Mouse (Mus musculus): ENCODE results near the gene Gm28048. TPM values are rescaled to one million over a fixed set of nuclear protein-coding genes. Genes with fewer than 3 reads are reported as not detected.

Gm28048 gene
- total and polyA plus RNA-seq, 2 experiments, result 13.0 TPM; not detected in 1

GRCm38 (mm10) chr11:22876680-22877330, 105.1 kb downstream of the Gm28048 start:
- no peak for DNase-seq (ENCODE audit: extremely low read depth, low read depth, low spot score)
- 98% methylated on average over 3 of the region's 3 CpGs for whole genome bisulfite sequencing
- Histone ChIP-seq H3K27ac (replicated peaks; ENCODE audit: insufficient read depth, low read depth, low read length) (no peak overlapping the region), H3K79me2 (ENCODE audit: control insufficient read depth, insufficient read depth, low read length) (no peaks in the 10 kb centered on the region), H3K27me3 (ENCODE audit: control insufficient read depth, insufficient read depth, low read length) (no peaks in the 10 kb centered on the region), H3K36me3 (ENCODE audit: control insufficient read depth, insufficient read depth, low read length) (no peaks in the 10 kb centered on the region), H3K9ac (ENCODE audit: low read depth, low read length) (no peak overlapping the region), H3K4me3 (ENCODE audit: insufficient read depth, low read depth, low read length) (no peak overlapping the region), H3K4me1 (ENCODE audit: control insufficient read depth, insufficient read depth, low read length) (peaks cover 4% of the 10 kb centered on the region; the same call in 1 of the 2 replicates)
- TF ChIP-seq POLR2A (IDR thresholded peaks at IDR 0.05; ENCODE audit: extremely low read depth, insufficient read depth, low read length) (no peak), CTCF (IDR thresholded peaks at IDR 0.05; ENCODE audit: low read depth, low read length) (no peak)

GRCm38 (mm10) chr11:22875279-22875678, 106.6 kb downstream of the Gm28048 start:
- Histone ChIP-seq H3K36me3 (ENCODE audit: control insufficient read depth, insufficient read depth, low read length) (no peaks in the 10 kb centered on the region), H3K27me3 (ENCODE audit: control insufficient read depth, insufficient read depth, low read length) (no peaks in the 10 kb centered on the region), H3K27ac (replicated peaks; ENCODE audit: insufficient read depth, low read depth, low read length) (no peak overlapping the region), H3K9ac (ENCODE audit: low read depth, low read length) (no peak overlapping the region), H3K4me3 (ENCODE audit: insufficient read depth, low read depth, low read length) (no peak overlapping the region), H3K79me2 (ENCODE audit: control insufficient read depth, insufficient read depth, low read length) (no peaks in the 10 kb centered on the region), H3K4me1 (ENCODE audit: control insufficient read depth, insufficient read depth, low read length) (peaks cover 4% of the 10 kb centered on the region; the same call in 1 of the 2 replicates)
- WGBS, result 94% methylated on average over 4 of the region's 4 CpGs
- no peak for TF ChIP-seq CTCF (IDR thresholded peaks at IDR 0.05; ENCODE audit: low read depth, low read length)
- TF ChIP-seq POLR2A (IDR thresholded peaks at IDR 0.05; ENCODE audit: extremely low read depth, insufficient read depth, low read length), result no peak
- no peak for DNase-seq (ENCODE audit: extremely low read depth, low read depth, low spot score)

DNA sequence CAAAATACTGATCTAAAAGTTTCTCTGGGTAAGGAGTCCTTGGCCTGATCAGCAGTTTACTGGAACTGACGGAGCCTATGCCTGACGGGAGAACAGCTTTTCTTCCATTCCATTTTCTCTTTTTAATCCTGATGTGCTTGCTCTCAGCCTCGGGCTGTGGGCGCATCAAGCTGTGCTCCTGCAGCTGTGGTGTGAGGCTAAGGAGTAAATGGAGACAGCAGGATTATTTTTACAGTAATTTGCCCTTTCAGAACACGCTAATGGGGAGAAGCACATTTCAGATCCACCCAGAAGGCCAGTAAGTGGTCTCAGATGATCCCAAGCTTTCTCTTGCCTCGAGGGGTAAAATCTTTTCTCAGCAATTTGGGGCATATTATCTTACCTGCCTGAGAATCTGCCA, 107.1 kb downstream of the Gm28048 start:
- Histone ChIP-seq H3K4me1 (ENCODE audit: control insufficient read depth, insufficient read depth, low read length) (peaks cover 4% of the 10 kb centered on the region; the same call in 1 of the 2 replicates), H3K79me2 (ENCODE audit: control insufficient read depth, insufficient read depth, low read length) (no peaks in the 10 kb centered on the region), H3K36me3 (ENCODE audit: control insufficient read depth, insufficient read depth, low read length) (no peaks in the 10 kb centered on the region), H3K27ac (replicated peaks; ENCODE audit: insufficient read depth, low read depth, low read length) (no peak overlapping the region), H3K27me3 (ENCODE audit: control insufficient read depth, insufficient read depth, low read length) (no peaks in the 10 kb centered on the region), H3K9ac (ENCODE audit: low read depth, low read length) (no peak overlapping the region), H3K4me3 (ENCODE audit: insufficient read depth, low read depth, low read length) (no peak overlapping the region)
- TF ChIP-seq CTCF (IDR thresholded peaks at IDR 0.05; ENCODE audit: low read depth, low read length), result no peak
- TF ChIP-seq POLR2A (IDR thresholded peaks at IDR 0.05; ENCODE audit: extremely low read depth, insufficient read depth, low read length), result no peak
- DNase-seq (ENCODE audit: extremely low read depth, low read depth, low spot score), result no peak
- 98% methylated on average over 6 of the region's 6 CpGs for WGBS

DNA sequence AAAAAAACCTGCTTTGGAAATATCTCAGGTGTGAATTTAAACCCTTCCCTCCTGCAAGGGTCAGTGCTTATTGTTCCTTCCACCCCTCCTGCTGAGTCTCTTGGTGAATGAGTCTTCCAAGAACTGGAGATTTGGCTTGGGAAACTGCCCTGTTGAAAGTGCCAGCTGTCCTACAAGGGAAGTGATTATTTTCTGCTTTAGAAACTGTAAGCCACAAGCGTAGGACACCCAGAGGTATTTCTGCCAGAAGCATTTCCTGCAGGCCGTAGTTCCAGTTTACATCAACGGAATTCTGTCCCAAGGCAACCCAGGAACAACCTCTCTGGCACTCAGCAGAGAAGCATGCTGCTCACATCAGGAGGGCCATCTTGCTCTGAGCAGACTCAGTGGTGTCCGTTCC, 108.5 kb downstream of the Gm28048 start:
- peaks cover 4% of the 10 kb centered on the region; the same call in 1 of the 2 replicates for H3K4me1 ChIP-seq (ENCODE audit: control insufficient read depth, insufficient read depth, low read length)
- H3K36me3 ChIP-seq (ENCODE audit: control insufficient read depth, insufficient read depth, low read length), result no peaks in the 10 kb centered on the region
- H3K27ac ChIP-seq (replicated peaks; ENCODE audit: insufficient read depth, low read depth, low read length), result 0 out of 2 replicates have a peak overlapping the region, but pooled peaks have one; percentile 1
- H3K9ac ChIP-seq (ENCODE audit: low read depth, low read length), result no peak overlapping the region
- H3K4me3 ChIP-seq (ENCODE audit: insufficient read depth, low read depth, low read length), result no peak overlapping the region
- no peak for TF ChIP-seq POLR2A (IDR thresholded peaks at IDR 0.05; ENCODE audit: extremely low read depth, insufficient read depth, low read length)
- TF ChIP-seq CTCF (IDR thresholded peaks at IDR 0.05; ENCODE audit: low read depth, low read length), result no peak
- 78% methylated on average over 4 of the region's 4 CpGs for WGBS
- H3K27me3 ChIP-seq (ENCODE audit: control insufficient read depth, insufficient read depth, low read length), result no peaks in the 10 kb centered on the region
- no peaks in the 10 kb centered on the region for H3K79me2 ChIP-seq (ENCODE audit: control insufficient read depth, insufficient read depth, low read length)
- DNase-seq (ENCODE audit: extremely low read depth, low read depth, low spot score), result no peak

DNA sequence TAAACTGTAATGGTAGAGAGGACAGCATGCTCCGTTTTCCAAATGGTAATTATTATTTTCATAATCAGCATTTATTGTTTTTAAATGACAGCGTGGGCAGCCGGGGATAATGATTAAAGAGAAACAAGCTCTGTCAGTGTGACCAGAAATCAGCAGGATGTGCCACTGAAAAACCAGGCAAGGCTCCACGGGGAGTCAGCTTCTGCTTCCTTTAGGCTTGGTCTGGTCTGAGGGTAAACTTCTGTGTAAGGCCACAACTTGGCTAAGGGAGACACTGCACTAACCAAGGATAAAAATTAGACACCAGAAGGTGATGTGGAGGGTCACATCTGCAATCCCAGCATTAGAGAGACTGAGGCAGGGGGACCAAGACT, 109.6 kb downstream of the Gm28048 start:
- H3K9ac ChIP-seq (ENCODE audit: low read depth, low read length), result peak overlapping the region; percentile 55; the same call in 1 of the 2 replicates
- no peak for DNase-seq (ENCODE audit: extremely low read depth, low read depth, low spot score)
- TF ChIP-seq POLR2A (IDR thresholded peaks at IDR 0.05; ENCODE audit: extremely low read depth, insufficient read depth, low read length), result no peak
- TF ChIP-seq CTCF (IDR thresholded peaks at IDR 0.05; ENCODE audit: low read depth, low read length), result no peak
- peak overlapping the region; percentile 62 for H3K27ac ChIP-seq (replicated peaks; ENCODE audit: insufficient read depth, low read depth, low read length)
- no peaks in the 10 kb centered on the region for H3K27me3 ChIP-seq (ENCODE audit: control insufficient read depth, insufficient read depth, low read length)
- no peaks in the 10 kb centered on the region for H3K36me3 ChIP-seq (ENCODE audit: control insufficient read depth, insufficient read depth, low read length)
- H3K4me3 ChIP-seq (ENCODE audit: insufficient read depth, low read depth, low read length), result no peak overlapping the region; the same call in 1 of the 2 replicates
- H3K79me2 ChIP-seq (ENCODE audit: control insufficient read depth, insufficient read depth, low read length), result no peaks in the 10 kb centered on the region
- peaks cover 4% of the 10 kb centered on the region; the same call in 1 of the 2 replicates for H3K4me1 ChIP-seq (ENCODE audit: control insufficient read depth, insufficient read depth, low read length)
- WGBS, result 54% methylated on average over 4 of the region's 4 CpGs
